Mouse (Mus musculus) neural tube, embryonic 15.5 days (tissue): ENCODE measurements at regions not wholly inside any gene's neighbourhood (a gene's known extent, or its start where the extent isn't known, plus 50 kb on each side); places are given as distances from the start of the nearest gene placed in this dataset.
A peak's percentile ranks its signal among the peaks of the same experiment; 100 is the strongest.

Source experiments
- ATAC-seq: fragments of 200-750 bp; cut with Nextera tagmentation; 2 replicates; pipeline ENCODE4 v1.8.0; 2017; ENCODE audit warnings: mild to moderate bottlenecking, moderate TSS enrichment, moderate library complexity; ENCODE audit not compliant: low FRiP score
- H3K27ac ChIP-seq: fragments of 300-500 bp; sonication (generic); replicated peaks from 2 replicates; pipeline ENCODE4 v1.5.1; 2015; ENCODE audit warnings: mild to moderate bottlenecking, inconsistent platforms
- H3K27me3 ChIP-seq: fragments of 300-500 bp; sonication (generic); replicated peaks from 2 replicates; pipeline ENCODE4 v1.6.1; 2015; ENCODE audit warnings: inconsistent platforms
- H3K36me3 ChIP-seq: fragments of 300-500 bp; sonication (generic); 2 replicates; pipeline ENCODE4 v1.6.1; 2015; ENCODE audit warnings: inconsistent platforms
- H3K4me1 ChIP-seq: fragments of 300-500 bp; sonication (generic); 2 replicates; pipeline ENCODE4 v1.6.1; 2015; ENCODE audit warnings: inconsistent platforms
- H3K4me2 ChIP-seq: fragments of 300-500 bp; sonication (generic); 2 replicates; pipeline ENCODE4 v1.6.1; 2015; ENCODE audit warnings: inconsistent platforms, mild to moderate bottlenecking, moderate library complexity
- H3K4me3 ChIP-seq: fragments of 300-500 bp; sonication (generic); replicated peaks from 2 replicates; pipeline ENCODE4 v1.5.1; 2015; ENCODE audit warnings: mild to moderate bottlenecking, inconsistent platforms
- H3K9ac ChIP-seq: fragments of 300-500 bp; sonication (generic); replicated peaks from 2 replicates; pipeline ENCODE4 v1.6.1; 2015; ENCODE audit warnings: mild to moderate bottlenecking, inconsistent platforms
- H3K9me3 ChIP-seq: fragments of 300-500 bp; sonication (generic); replicated peaks from 2 replicates; pipeline ENCODE4 v1.6.1; 2016; ENCODE audit warnings: inconsistent platforms
- WGBS: fragments of 180-500 bp; shearing (Covaris S2); methylation state at CpG from one replicate; pipeline ENCODE4 v1.1.7; 2015; ENCODE audit warnings: mixed read lengths; 5-methylcytosine and 5-hydroxymethylcytosine counted together

- ATAC-seq = peak; percentile 65
- peak overlapping the region; percentile 45 for H3K4me3 ChIP-seq
- H3K9ac ChIP-seq = peak overlapping the region; percentile 53
- H3K36me3 ChIP-seq = no peaks in the 10 kb centered on the region
- H3K27me3 ChIP-seq = peaks cover 50% of the 10 kb centered on the region
- H3K4me1 ChIP-seq = peaks cover 47% of the 10 kb centered on the region
- peak overlapping the region; percentile 66 for H3K4me2 ChIP-seq
- H3K27ac ChIP-seq = peak overlapping the region; percentile 85
- under 1% methylated on average over 67 of the region's 68 CpGs for WGBS
- H3K9me3 ChIP-seq = no peaks in the 10 kb centered on the region
Observed at GRCm38 (mm10) chr9:122568691-122569441, 178.3 kb upstream of the Topaz1 start.

GRCm38 (mm10) chr9:122569511-122570455 lies 177.4 kb upstream of the Topaz1 start:
- H3K36me3 ChIP-seq = no peaks in the 10 kb centered on the region
- H3K4me3 ChIP-seq = peak overlapping the region; percentile 45
- peak; percentile 36; the same call in 1 of the 2 replicates for ATAC-seq
- peak overlapping the region; percentile 53 for H3K9ac ChIP-seq
- peak overlapping the region; percentile 85 for H3K27ac ChIP-seq
- peak overlapping the region; percentile 66 for H3K4me2 ChIP-seq
- H3K9me3 ChIP-seq = no peaks in the 10 kb centered on the region
- peaks cover 55% of the 10 kb centered on the region for H3K27me3 ChIP-seq
- WGBS = under 1% methylated on average over 48 of the region's 48 CpGs
- H3K4me1 ChIP-seq = peaks cover 47% of the 10 kb centered on the region

- Histone ChIP-seq H3K4me3 (peak overlapping the region; percentile 64), H3K27ac (peak overlapping the region; percentile 86), H3K4me2 (peak overlapping the region; percentile 66), H3K9me3 (no peaks in the 10 kb centered on the region), H3K4me1 (peaks cover 50% of the 10 kb centered on the region), H3K36me3 (no peaks in the 10 kb centered on the region), H3K9ac (peak overlapping the region; percentile 55), H3K27me3 (peaks cover 54% of the 10 kb centered on the region)
- 4% methylated on average over 10 of the region's 10 CpGs for WGBS
- no peak for ATAC-seq
Observed at GRCm38 (mm10) chr9:122571001-122571400, 176.1 kb upstream of the Topaz1 start.

- peak overlapping the region; percentile 86 for H3K27ac ChIP-seq
- no peaks in the 10 kb centered on the region for H3K36me3 ChIP-seq
- peak overlapping the region; percentile 64 for H3K4me3 ChIP-seq
- peak; percentile 73 for ATAC-seq
- peak overlapping the region; percentile 66 for H3K4me2 ChIP-seq
- no peaks in the 10 kb centered on the region for H3K9me3 ChIP-seq
- H3K9ac ChIP-seq = peak overlapping the region; percentile 55
- WGBS = under 1% methylated on average over 37 of the region's 37 CpGs
- peaks cover 50% of the 10 kb centered on the region for H3K4me1 ChIP-seq
- peaks cover 54% of the 10 kb centered on the region for H3K27me3 ChIP-seq
Observed at GRCm38 (mm10) chr9:122571402-122572059, 175.6 kb upstream of the Topaz1 start.

- H3K9ac ChIP-seq = peak overlapping the region; percentile 75
- H3K9me3 ChIP-seq = no peaks in the 10 kb centered on the region
- 0 out of 2 replicates have a peak, but pooled peaks cover 4% of the 10 kb centered on the region for H3K36me3 ChIP-seq
- under 1% methylated on average over 66 of the region's 68 CpGs for WGBS
- H3K4me1 ChIP-seq = peaks cover 50% of the 10 kb centered on the region
- H3K27ac ChIP-seq = peak overlapping the region; percentile 86
- H3K27me3 ChIP-seq = peaks cover 49% of the 10 kb centered on the region
- H3K4me2 ChIP-seq = peak overlapping the region; percentile 66
- peak; percentile 85 for ATAC-seq
- H3K4me3 ChIP-seq = peak overlapping the region; percentile 64
Observed at GRCm38 (mm10) chr9:122572060-122572835, 174.9 kb upstream of the Topaz1 start.

GRCm38 (mm10) chr9:122572836-122573267 lies 174.3 kb upstream of the Topaz1 start:
- Histone ChIP-seq H3K9me3 (no peaks in the 10 kb centered on the region), H3K4me1 (peaks cover 50% of the 10 kb centered on the region), H3K9ac (peak overlapping the region; percentile 75), H3K36me3 (0 out of 2 replicates have a peak, but pooled peaks cover 4% of the 10 kb centered on the region), H3K27ac (peak overlapping the region; percentile 86), H3K27me3 (peaks cover 44% of the 10 kb centered on the region), H3K4me2 (peak overlapping the region; percentile 66), H3K4me3 (peak overlapping the region; percentile 64)
- WGBS = 2% methylated on average over 13 of the region's 13 CpGs
- ATAC-seq = no peak

GRCm38 (mm10) chr9:122585228-122585627 lies 161.9 kb upstream of the Topaz1 start:
- H3K9ac ChIP-seq = no peak overlapping the region
- H3K4me3 ChIP-seq = no peak overlapping the region
- 57% methylated on average over 8 of the region's 8 CpGs for whole genome bisulfite sequencing
- no peaks in the 10 kb centered on the region for H3K36me3 ChIP-seq
- H3K27me3 ChIP-seq = no peaks in the 10 kb centered on the region
- ATAC-seq = no peak
- no peak overlapping the region for H3K27ac ChIP-seq
- no peaks in the 10 kb centered on the region for H3K4me1 ChIP-seq
- no peak overlapping the region for H3K4me2 ChIP-seq
- H3K9me3 ChIP-seq = no peaks in the 10 kb centered on the region

- WGBS = 92% methylated on average over 6 of the region's 6 CpGs
- Histone ChIP-seq H3K4me1 (no peaks in the 10 kb centered on the region), H3K4me3 (no peak overlapping the region), H3K36me3 (no peaks in the 10 kb centered on the region), H3K27me3 (no peaks in the 10 kb centered on the region), H3K27ac (no peak overlapping the region), H3K4me2 (no peak overlapping the region), H3K9me3 (no peaks in the 10 kb centered on the region), H3K9ac (no peak overlapping the region)
- ATAC-seq = no peak
Observed at GRCm38 (mm10) chr9:122586421-122586820, 160.7 kb upstream of the Topaz1 start.

- 71% methylated on average over 5 of the region's 5 CpGs for WGBS
- no peaks in the 10 kb centered on the region for H3K4me1 ChIP-seq
- H3K9me3 ChIP-seq = no peaks in the 10 kb centered on the region
- H3K9ac ChIP-seq = no peak overlapping the region
- H3K27me3 ChIP-seq = no peaks in the 10 kb centered on the region
- no peak overlapping the region for H3K27ac ChIP-seq
- no peaks in the 10 kb centered on the region for H3K36me3 ChIP-seq
- ATAC-seq = no peak
- H3K4me3 ChIP-seq = no peak overlapping the region
- no peak overlapping the region for H3K4me2 ChIP-seq
Observed at GRCm38 (mm10) chr9:122586986-122587385, 160.2 kb upstream of the Topaz1 start.

- ATAC-seq = no peak
- 92% methylated on average over 8 of the region's 8 CpGs for WGBS
- H3K4me1 ChIP-seq = peaks cover 9% of the 10 kb centered on the region
- H3K9me3 ChIP-seq = no peaks in the 10 kb centered on the region
- no peak overlapping the region for H3K4me2 ChIP-seq
- no peak overlapping the region for H3K9ac ChIP-seq
- H3K27me3 ChIP-seq = no peaks in the 10 kb centered on the region
- H3K36me3 ChIP-seq = no peaks in the 10 kb centered on the region
- no peak overlapping the region for H3K27ac ChIP-seq
- H3K4me3 ChIP-seq = no peak overlapping the region
Observed at GRCm38 (mm10) chr9:122588246-122588645, 158.9 kb upstream of the Topaz1 start.
